Mouse (Mus musculus) right cerebral cortex, adult 2 months (tissue): ENCODE results near the gene Vamp4.

Source experiments
- DNase-seq, 2 experiments: peaks; one replicate each; pipeline ENCODE4 v3.0.0; 2021 to 2022; ENCODE audit warnings: low spot score in 2 of 2

Gene Vamp4

DNA sequence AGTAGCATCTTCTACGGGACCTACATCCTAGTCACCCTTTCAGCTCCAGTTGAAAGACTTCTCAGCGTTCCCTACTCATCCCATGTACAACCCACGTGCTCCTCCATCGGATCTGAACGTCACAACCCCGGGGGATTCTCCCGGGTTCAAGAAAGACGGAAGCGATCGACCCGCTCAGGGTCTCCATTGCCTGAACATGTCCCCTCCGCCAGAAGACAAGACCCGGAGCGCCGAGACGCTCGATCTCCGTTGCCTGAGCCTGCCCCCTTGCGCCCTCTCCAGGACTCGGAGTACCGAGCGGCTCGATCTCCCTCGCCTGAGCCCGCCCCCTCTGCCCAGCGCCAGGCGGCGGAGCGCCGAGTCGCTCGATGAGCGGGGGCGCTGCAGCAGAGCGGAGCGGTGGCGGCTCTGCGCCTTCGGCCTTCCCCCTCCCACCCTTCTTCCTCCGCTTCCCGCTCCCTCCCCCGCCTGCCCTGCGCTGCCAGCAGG, at the start of gene Vamp4:
TSS of gene Vamp4 (plus strand) at position 256 of the 489 bp plus-strand sequence.
- peak; percentile 87 to 90 for DNase-seq

DNA sequence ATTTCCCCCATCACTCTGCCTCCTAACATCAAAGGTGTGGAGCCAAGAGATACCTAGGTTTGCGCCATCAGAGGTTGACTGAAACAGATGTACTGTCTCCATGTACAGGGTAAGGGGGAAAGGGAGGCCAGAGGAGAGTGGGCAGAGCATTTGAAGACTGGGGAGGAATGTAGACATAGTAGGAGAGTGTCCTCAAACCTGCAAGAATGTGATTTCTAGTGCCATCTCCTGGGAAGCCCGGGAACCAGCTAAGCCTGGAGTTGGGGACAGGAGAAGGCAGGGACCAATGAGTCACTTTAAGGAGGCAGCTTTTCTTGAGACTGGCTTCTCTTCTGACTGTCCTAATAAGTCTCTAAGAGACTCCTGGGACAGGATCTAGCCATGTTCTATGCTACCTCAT, 40.7 kb upstream of the Vamp4 start:
- peak; percentile 36 to 57 for DNase-seq

DNA sequence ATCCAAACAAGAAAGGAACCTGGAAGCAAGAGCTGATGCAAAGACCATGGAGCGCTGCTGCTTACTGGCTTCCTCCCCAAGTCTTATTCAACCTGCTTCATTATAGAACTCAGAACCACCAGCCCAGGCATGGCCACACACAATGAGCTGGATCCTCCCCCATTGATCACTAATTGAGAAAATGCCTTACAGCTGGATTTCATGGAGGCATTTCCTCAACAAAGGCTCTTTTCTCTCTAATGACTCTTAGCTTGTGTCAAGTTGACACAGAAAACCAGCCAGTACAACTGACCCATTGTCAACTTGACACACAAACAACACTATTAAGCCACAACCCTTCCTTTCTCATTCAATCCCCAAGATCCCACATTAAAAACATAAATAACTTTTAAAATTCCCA, 39.6 kb upstream of the Vamp4 start:
- DNase-seq = no peak

DNA sequence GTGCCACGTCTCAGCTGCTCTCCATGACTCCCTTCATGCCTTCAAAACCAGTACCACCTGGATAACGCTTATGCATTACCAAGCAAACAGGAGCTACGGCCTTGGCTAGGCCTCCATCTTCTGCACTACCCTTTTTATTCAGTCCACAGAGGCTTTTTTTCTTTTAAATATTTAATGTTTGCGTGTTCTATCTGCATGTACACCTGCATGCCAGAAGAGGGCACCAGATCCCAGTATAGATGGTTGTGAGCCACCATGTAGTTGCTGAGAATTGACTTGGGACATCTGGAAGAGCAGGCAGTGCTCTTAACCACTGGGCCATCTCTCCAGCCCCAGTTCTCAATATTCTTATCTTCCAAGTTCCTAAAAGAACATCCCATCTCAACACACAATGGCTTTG, 38.7 kb upstream of the Vamp4 start:
- DNase-seq = no peak

GRCm38 (mm10) chr1:162532330-162532729, 38.0 kb upstream of the Vamp4 start:
- no peak for DNase-seq

GRCm38 (mm10) chr1:162533766-162534560, 36.4 kb upstream of the Vamp4 start:
- DNase-seq = no peak

GRCm38 (mm10) chr1:162543231-162543630, 27.1 kb upstream of the Vamp4 start:
- no peak for DNase-seq

DNA sequence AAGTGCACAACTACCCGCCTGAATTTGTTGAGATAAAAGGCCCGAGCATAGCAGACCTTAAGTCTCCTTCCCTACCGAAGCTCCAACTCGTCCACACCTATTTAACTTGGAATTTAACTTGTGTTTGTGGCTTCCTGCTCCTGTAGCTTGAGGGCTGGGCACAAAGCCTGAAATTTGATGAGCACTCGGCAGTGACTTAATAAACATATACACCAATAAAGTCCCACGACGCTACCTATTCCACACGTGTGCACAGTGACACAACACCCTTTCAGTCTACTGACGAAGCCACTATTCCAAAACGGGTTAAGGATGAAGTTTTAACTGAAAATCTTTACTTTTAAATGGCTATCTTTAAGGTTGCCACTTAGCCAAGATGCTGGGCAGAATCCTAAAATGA, 22.7 kb upstream of the Vamp4 start:
- no peak for DNase-seq

GRCm38 (mm10) chr1:162548016-162548916, 22.0 kb upstream of the Vamp4 start, which contains the start of gene Mettl13:
Gene Mettl13, minus strand, starts transcription at chr1:162548551.
- peak; percentile 88 for DNase-seq

DNA sequence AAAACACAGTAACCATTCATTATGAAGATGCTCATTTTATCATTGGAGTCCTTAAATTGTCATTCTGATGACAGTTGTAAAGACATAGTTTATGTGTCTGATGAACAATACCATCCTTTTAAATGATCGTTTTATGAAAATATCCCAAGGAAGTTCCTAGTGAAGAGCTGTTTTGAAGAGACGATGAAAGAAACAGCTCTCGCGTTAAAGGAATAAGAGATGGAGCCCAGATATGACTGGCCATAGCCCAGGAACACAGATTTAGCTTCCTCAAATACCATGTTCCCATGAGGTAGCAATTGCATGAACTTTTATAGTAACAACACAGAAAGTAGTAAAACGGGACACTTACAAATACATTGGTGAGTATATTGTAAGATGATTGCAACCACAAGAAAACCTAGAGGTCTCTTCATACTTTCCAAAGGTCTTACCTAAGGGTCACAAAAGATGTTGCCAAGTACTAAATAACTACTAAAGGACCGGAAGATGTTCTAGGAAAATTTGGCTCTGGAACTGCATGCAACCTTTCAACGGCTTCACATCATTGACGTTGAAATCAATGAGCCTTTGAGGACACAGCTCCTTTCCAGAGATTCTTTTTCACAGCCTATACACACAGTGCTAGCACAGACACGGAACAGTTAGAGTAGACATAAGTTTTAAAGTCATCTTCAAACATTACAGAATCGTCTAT, 21.2 kb upstream of the Vamp4 start:
- DNase-seq = no peak

DNA sequence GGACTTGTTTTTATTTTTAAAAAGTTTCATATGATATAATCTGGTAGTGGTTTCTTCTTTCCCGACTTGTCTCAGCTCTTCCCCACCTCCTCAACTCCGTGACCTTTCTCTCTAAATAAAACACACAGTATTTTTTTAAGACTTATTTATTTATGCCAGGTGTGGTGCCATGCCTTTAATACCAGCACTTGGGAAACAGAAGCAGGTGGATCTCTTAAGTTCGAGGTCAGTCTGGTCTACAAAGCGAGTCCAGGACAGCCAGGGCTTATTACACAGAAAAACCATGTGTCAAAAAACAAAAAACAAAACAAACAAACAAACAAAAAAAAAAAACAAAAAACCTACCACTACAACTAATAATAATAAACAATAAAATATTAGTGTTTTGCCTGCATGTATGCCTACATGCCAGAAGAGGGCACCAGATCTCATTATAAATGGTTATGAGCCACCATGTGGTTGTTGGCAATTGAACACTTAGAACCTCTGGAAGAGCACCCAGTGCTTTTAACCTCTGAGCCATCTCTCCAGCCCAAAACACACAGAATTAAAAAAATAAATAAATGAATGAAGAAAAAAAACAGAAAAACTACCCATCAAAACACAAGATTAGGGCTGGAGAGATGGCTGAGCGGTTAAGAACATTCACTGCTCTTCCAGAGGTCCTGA, 20.6 kb upstream of the Vamp4 start:
- no peak for DNase-seq

DNA sequence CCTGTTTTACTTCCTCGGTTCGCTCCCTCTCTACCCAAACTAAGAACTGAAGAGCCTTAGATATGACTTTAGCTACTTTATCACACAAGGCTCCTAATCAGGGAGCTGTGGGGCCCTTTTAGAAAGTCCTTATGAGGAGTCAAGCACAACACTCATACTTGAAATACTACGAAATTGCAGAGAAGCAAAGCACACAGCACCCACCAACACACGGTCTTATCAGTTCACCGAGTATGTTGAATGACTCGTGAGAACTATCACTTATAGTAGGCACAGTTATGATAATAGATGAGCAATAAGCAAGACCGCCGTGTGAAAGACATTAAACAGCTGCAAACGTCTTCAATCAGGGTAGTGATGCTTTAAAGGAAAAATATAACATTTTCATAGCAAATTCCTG, 17.4 kb upstream of the Vamp4 start:
- no peak for DNase-seq

GRCm38 (mm10) chr1:162554193-162554592, 16.1 kb upstream of the Vamp4 start:
- DNase-seq = no peak

- DNase-seq = no peak
These were observed 7.1 kb upstream of the Vamp4 start for GRCm38 (mm10) chr1:162563236-162563635.

DNA sequence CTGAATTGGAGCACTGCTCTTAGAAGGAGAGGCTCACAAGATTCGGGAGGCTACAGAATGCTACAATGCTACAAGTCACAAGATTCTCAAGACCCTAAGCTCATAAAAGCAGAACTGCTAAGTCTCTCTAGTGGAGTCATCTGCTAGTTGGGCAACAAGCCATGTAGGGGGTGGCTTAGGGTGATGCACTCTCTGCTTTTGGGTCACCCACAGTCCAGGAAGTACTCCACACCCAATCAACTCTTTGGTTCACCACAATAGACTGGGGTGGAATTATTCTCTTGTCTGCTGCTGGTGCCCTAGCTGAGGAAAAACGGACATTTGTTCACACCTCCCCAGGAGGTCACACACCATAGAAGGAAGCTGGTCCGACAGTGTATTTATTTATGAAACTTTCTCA, 5.3 kb upstream of the Vamp4 start:
- DNase-seq = no peak

GRCm38 (mm10) chr1:162567351-162567750, 3.0 kb upstream of the Vamp4 start:
- DNase-seq = no peak

DNA sequence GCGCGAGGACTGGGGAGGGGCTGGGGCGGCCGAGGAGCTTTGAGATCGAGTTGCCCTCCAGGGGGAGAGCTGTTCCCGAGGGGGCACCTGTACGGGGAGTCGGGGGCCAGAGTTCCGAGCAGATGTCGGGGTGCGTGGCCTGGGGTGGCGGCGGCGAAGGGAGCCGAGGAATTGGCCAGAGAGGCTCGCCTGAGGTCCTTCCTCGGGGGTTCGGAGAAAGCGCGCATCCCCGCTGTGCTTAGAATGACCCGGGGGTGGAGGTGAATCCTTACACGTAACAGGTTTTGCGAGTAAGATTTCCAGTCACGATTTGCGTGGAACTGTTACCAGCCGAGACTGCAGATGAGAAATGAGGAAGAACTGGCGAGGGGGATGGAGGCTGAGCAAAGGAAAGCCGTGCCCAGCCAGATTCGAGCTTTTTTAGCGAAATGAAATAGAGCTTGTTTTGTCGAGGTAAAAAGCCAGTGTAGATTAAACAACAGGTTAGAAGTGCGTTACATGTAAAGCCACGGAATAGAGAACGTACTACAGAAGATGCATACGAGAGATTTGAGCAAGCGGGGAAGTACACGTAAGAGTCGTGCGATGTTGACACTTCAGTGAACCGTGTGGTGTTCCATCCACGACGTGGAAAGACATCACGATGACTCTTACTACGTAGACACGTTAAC, 751 bp downstream of the Vamp4 start:
- DNase-seq = peak; percentile 70 to 72

- DNase-seq = no peak
These were observed 4.8 kb downstream of the Vamp4 start for GRCm38 (mm10) chr1:162575098-162575497.

DNA sequence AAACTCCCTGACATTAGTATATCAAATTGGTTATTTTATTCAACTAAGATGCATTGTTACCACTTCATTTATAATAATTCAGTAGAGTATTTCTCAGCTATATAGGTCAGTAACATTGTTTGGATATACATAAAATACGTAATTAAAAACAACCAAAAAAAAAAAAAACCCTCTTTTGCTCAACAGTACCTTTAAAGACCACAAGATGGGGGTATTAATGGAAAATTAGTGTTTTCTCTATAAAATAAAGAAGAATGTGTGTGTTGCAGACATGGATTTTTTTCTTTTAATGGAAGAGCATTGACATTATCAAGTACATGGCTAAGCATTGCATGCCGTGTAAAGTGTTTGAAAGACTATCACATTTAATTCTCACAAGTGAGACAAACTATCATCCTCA, 12.6 kb downstream of the Vamp4 start:
- DNase-seq = no peak

DNA sequence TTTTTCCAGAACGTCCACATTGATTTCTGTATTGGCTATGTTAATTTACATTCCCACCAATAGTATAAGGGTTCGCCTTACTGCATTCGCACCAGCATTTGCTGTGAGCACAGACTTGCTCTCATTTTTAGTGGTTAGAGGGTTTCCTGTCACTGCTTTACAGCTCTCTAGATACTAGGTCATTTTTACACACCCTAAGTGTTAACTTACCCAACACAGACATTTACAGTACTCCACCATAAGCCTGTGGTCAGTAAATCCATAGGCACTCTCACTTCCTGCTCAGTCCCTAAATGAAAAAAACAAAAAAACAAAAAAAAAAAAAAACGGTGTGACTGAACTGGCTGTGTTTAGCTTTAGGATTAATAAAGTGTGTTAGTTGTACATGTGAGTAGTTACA, 16.0 kb downstream of the Vamp4 start:
- DNase-seq = no peak

DNA sequence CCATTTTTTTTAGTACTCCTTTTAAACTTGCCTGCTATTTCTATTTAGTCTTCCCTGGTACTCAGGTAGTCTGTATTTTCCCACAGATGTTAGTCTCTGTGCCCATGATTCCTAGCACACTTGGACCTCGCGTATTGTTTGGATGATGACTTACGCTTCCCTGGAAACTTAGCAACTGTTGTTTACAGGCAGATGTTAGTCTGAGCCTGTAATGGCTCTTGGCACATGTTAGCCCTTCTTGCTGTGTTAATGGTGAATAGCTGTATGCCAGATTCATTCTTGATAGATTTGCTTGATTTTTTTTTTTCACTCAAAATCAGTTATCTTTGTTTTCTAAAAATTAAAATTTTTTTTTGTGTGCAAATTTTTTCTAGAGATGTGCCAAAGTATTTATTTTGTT, 18.3 kb downstream of the Vamp4 start:
- DNase-seq = no peak
